Mouse (Mus musculus): ENCODE data around the gene Cd40lg. TPM values are rescaled to one million over a fixed set of nuclear protein-coding genes. Genes with fewer than 3 reads are reported as not detected.

The Cd40lg gene
- total RNA-seq (2021) (not detected), polyA plus RNA-seq (2012; rRNA removed) (not detected in 2 replicates)
- long read RNA-seq, result 0 reads

- DNase-seq, result no peak
These were observed at the start of gene Cd40lg for GRCm38 (mm10) chrX:57211876-57212275. TSS of gene Cd40lg (plus strand) at chrX:57212143.

- no peak for DNase-seq
These were observed 45.4 kb upstream of the Cd40lg start for GRCm38 (mm10) chrX:57166549-57166948.

GRCm38 (mm10) chrX:57171269-57171668 is 40.7 kb upstream of the Cd40lg start:
- no peak for DNase-seq

- DNase-seq, result no peak
These were observed 34.6 kb upstream of the Cd40lg start for GRCm38 (mm10) chrX:57177225-57177779.

- no peak for DNase-seq
These were observed 29.5 kb upstream of the Cd40lg start for GRCm38 (mm10) chrX:57182470-57182869.

- no peak for DNase-seq
These were observed 28.6 kb upstream of the Cd40lg start for GRCm38 (mm10) chrX:57183359-57183758.

GRCm38 (mm10) chrX:57187301-57187700 is 24.6 kb upstream of the Cd40lg start:
- no peak for DNase-seq

- DNase-seq, result no peak
These were observed 22.6 kb upstream of the Cd40lg start for GRCm38 (mm10) chrX:57189335-57189734.

GRCm38 (mm10) chrX:57196319-57196718 is 15.6 kb upstream of the Cd40lg start:
- no peak for DNase-seq

GRCm38 (mm10) chrX:57198036-57198435 is 13.9 kb upstream of the Cd40lg start:
- no peak for DNase-seq

GRCm38 (mm10) chrX:57200397-57200796 is 11.5 kb upstream of the Cd40lg start:
- DNase-seq, result no peak

GRCm38 (mm10) chrX:57210591-57210990 is 1.4 kb upstream of the Cd40lg start:
- DNase-seq, result no peak

- DNase-seq, result no peak
These were observed 919 bp downstream of the Cd40lg start for GRCm38 (mm10) chrX:57212862-57213261.

GRCm38 (mm10) chrX:57215495-57215894 is 3.6 kb downstream of the Cd40lg start:
- no peak for DNase-seq

GRCm38 (mm10) chrX:57216271-57216670 is 4.3 kb downstream of the Cd40lg start:
- no peak for DNase-seq

- DNase-seq, result no peak
These were observed 7.6 kb downstream of the Cd40lg start for GRCm38 (mm10) chrX:57219563-57219962.

GRCm38 (mm10) chrX:57221881-57222280 is 9.9 kb downstream of the Cd40lg start:
- DNase-seq, result no peak

- DNase-seq, result no peak
These were observed 11.4 kb downstream of the Cd40lg start for GRCm38 (mm10) chrX:57223301-57223700.

- no peak for DNase-seq
These were observed 16.2 kb downstream of the Cd40lg start for GRCm38 (mm10) chrX:57228178-57228577.

- no peak for DNase-seq
These were observed 21.7 kb downstream of the Cd40lg start for GRCm38 (mm10) chrX:57233596-57233995.

- DNase-seq, result no peak
These were observed 24.0 kb downstream of the Cd40lg start for GRCm38 (mm10) chrX:57235982-57236381.

GRCm38 (mm10) chrX:57238572-57238971 is 26.6 kb downstream of the Cd40lg start:
- DNase-seq, result no peak

- DNase-seq, result no peak
These were observed 41.5 kb downstream of the Cd40lg start for GRCm38 (mm10) chrX:57253329-57254055.

- DNase-seq, result no peak
These were observed 48.8 kb downstream of the Cd40lg start for GRCm38 (mm10) chrX:57260744-57261143.

Data from adrenal gland, adult 2 months (tissue).